8 mouse cellular contexts compared by ENCODE assay signal in the genomic region with DNA sequence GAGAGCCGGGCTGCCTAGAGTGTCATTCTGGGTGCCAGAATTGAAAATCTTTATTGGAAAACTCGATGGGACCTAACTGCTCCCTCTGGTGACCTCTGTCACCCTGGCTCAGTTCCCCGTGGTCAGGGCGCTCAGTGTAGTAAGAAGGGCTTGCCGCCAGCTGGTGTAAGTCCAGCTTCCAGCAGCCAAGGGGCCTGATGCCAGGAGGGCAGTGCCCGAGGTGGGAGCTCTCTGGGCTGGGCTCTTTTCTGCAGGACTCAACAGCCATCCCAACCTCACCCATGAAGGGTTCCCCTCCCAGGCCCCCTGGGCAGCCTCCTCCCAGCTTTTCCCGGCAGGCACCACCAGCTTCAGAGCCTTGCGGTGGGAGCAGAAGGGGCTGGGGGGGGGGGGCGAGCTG. TPM values are rescaled to one million over a fixed set of nuclear protein-coding genes. Genes with fewer than 3 reads are reported as not detected.
A peak's percentile ranks its signal among the peaks of the same experiment; 100 is the strongest.
DNase-seq lines count a peak whose midpoint lies in the region; ATAC-seq and TF ChIP-seq lines count a peak whose summit lies in the region.
"Had no signal": no experiment of that assay in that cellular context is flagged by ENCODE, and none has a peak within 500 bp of the region (broad histone marks: within the 10 kb centered on the region; RNA-seq: fewer than 3 reads in every experiment).

No protein-coding gene starts in this region.

- DNase-seq in urinary bladder, adult 2 months (ENCODE audit: low spot score): peak; percentile 51
- no peak for DNase-seq in urinary bladder, postnatal 10 days (ENCODE audit: low spot score)
- peak; percentile 88 for DNase-seq in gastrocnemius, adult 2 months
- DNase-seq in right cerebral cortex, postnatal 4 days: peak; percentile 61

- H3K4me2 ChIP-seq in hindbrain, embryonic 16.5 days (ENCODE audit: low read length): peak overlapping the region; percentile 4; the same call in 1 of the 2 replicates
- peak overlapping the region; percentile 26 for H3K4me2 ChIP-seq in limb, embryonic 12.5 days

- H3K9ac ChIP-seq in hindbrain, embryonic 16.5 days (ENCODE audit: low read depth, low read length): no peak overlapping the region
- H3K9ac ChIP-seq in limb, embryonic 12.5 days (replicated peaks): no peak overlapping the region

- ATAC-seq in hindbrain, embryonic 16.5 days: peak; percentile 60; the same call in 1 of the 2 replicates
- no peak for ATAC-seq in limb, embryonic 12.5 days (ENCODE audit: insufficient number of reproducible peaks, insufficient read depth, low FRiP score, low TSS enrichment, low read depth)
- no peak for ATAC-seq in monocyte, adult 5-6 weeks (replicated peaks; ENCODE audit: insufficient number of reproducible peaks, low FRiP score, low TSS enrichment, poor library complexity, severe bottlenecking)

- peaks cover 8% of the 10 kb centered on the region; the same call in 1 of the 2 replicates for H3K27me3 ChIP-seq in hindbrain, embryonic 16.5 days (replicated peaks; ENCODE audit: control insufficient read depth, insufficient read depth, low read length)
- H3K27me3 ChIP-seq in limb, embryonic 12.5 days: peaks cover 32% of the 10 kb centered on the region

- peak overlapping the region; percentile 41 for H3K4me3 ChIP-seq in gastrocnemius, adult 2 months
- no peak overlapping the region for H3K4me3 ChIP-seq in hindbrain, embryonic 16.5 days (ENCODE audit: low read length)
- no peak overlapping the region for H3K4me3 ChIP-seq in limb, embryonic 12.5 days (replicated peaks)
- H3K4me3 ChIP-seq: myocyte had no signal

- peak overlapping the region; percentile 52; the same call in 1 of the 2 replicates for H3K27ac ChIP-seq in gastrocnemius, adult 2 months
- no peak overlapping the region for H3K27ac ChIP-seq in hindbrain, embryonic 16.5 days (ENCODE audit: low read depth, low read length)
- no peak overlapping the region for H3K27ac ChIP-seq in limb, embryonic 12.5 days

- H3K4me1 ChIP-seq in hindbrain, embryonic 16.5 days (ENCODE audit: control insufficient read depth, insufficient read depth, low read depth, low read length): peaks cover 7% of the 10 kb centered on the region
- peaks cover 35% of the 10 kb centered on the region for H3K4me1 ChIP-seq in limb, embryonic 12.5 days (replicated peaks)

- H3K9me3 ChIP-seq in hindbrain, embryonic 16.5 days (ENCODE audit: control insufficient read depth, low read length): no peaks in the 10 kb centered on the region
- no peaks in the 10 kb centered on the region for H3K9me3 ChIP-seq in limb, embryonic 12.5 days

- WGBS in hindbrain, embryonic 16.5 days: 31% methylated on average over 9 of the region's 9 CpGs
- 61% methylated on average over 9 of the region's 9 CpGs for WGBS in limb, embryonic 12.5 days

- no peaks in the 10 kb centered on the region for H3K36me3 ChIP-seq in hindbrain, embryonic 16.5 days (ENCODE audit: control insufficient read depth, insufficient read depth, low read length)
- no peaks in the 10 kb centered on the region for H3K36me3 ChIP-seq in limb, embryonic 12.5 days

- no peak; the same call in 1 of the 2 replicates for TF ChIP-seq CTCF in gastrocnemius, adult 2 months (IDR thresholded peaks at IDR 0.05)

- intact Hi-C loops in gastrocnemius, adult 2 months (cut with DNase I): no loop called here

RNA-seq across cellular contexts. Expression of a gene that starts 42.0 kb away (rescaled TPM):
- 21.0 and 29.8 TPM in 2 replicates for polyA plus RNA-seq in urinary bladder, adult 2 months (2012; rRNA removed)
- 10 to 100 TPM; 31.2 to 41.3 TPM for total RNA-seq in gastrocnemius, adult 2 months (2021)
- polyA plus RNA-seq in hindbrain, embryonic 16.5 days (2015; fragmentation: Nextera tagmentation; extraction: Ambion mirVana): 4.4 and 5.6 TPM in 2 replicates
- 3.9 and 4.7 TPM in 2 replicates for polyA plus RNA-seq in limb, embryonic 12.5 days (2016; fragmentation: Nextera tagmentation; extraction: Ambion mirVana)
- total RNA-seq in monocyte, adult 5-6 weeks (2017): 3.6 to 9.8 TPM (median 7.5 TPM) in 3 replicates
